Mouse (Mus musculus) liver, embryonic 11.5 days (tissue): ENCODE data around the gene AW011738. TPM values are rescaled to one million over a fixed set of nuclear protein-coding genes. Genes with fewer than 3 reads are reported as not detected.

Experiments used
- ATAC-seq: fragments of 200-750 bp; cut with Nextera tagmentation; replicated peaks from 2 replicates; pipeline ENCODE4 v1.8.0; 2017; ENCODE audit warnings: moderate number of reproducible peaks, mild to moderate bottlenecking, moderate TSS enrichment, moderate library complexity; ENCODE audit not compliant: low FRiP score
- DNase-seq: peaks from one replicate; pipeline ENCODE4 v3.0.0-alpha.2; 2017; ENCODE audit warnings: low spot score
- H3K27ac ChIP-seq: fragments of 300-500 bp; sonication (generic); 2 replicates; pipeline ENCODE4 v1.5.1; 2014; ENCODE audit warnings: mild to moderate bottlenecking, low read depth, low read length, control low read depth
- H3K27me3 ChIP-seq: fragments of 300-500 bp; sonication (generic); replicated peaks from 2 replicates; pipeline ENCODE4 v1.6.1; 2014; ENCODE audit warnings: low read length, mixed read lengths; ENCODE audit not compliant: control insufficient read depth, insufficient read depth
- H3K36me3 ChIP-seq: fragments of 300-500 bp; sonication (generic); 2 replicates; pipeline ENCODE4 v1.6.1; 2014; ENCODE audit warnings: mild to moderate bottlenecking, low read length, moderate library complexity, mixed read lengths; ENCODE audit not compliant: control insufficient read depth, insufficient read depth
- H3K4me1 ChIP-seq: fragments of 300-500 bp; sonication (generic); replicated peaks from 2 replicates; pipeline ENCODE4 v1.6.1; 2014; ENCODE audit warnings: low read length, mixed read lengths; ENCODE audit not compliant: control insufficient read depth, insufficient read depth
- H3K4me2 ChIP-seq: fragments of 300-500 bp; sonication (generic); 2 replicates; pipeline ENCODE4 v1.6.1; 2014; ENCODE audit warnings: mild to moderate bottlenecking, control low read depth, moderate library complexity
- H3K4me3 ChIP-seq: fragments of 300-500 bp; sonication (generic); 2 replicates; pipeline ENCODE4 v1.5.1; 2014; ENCODE audit warnings: low read depth, low read length, control low read depth
- H3K9ac ChIP-seq: fragments of 300-500 bp; sonication (generic); 2 replicates; pipeline ENCODE4 v1.6.1; 2014; ENCODE audit warnings: low read depth, low read length, control low read depth
- H3K9me3 ChIP-seq: fragments of 300-500 bp; sonication (generic); 2 replicates; pipeline ENCODE4 v1.6.1; 2016; ENCODE audit warnings: low read length, inconsistent platforms, mixed read lengths; ENCODE audit not compliant: control insufficient read depth
- WGBS: fragments of 180-500 bp; shearing (Covaris S2); extraction: QIAGEN DNeasy Blood & Tissue Kit; methylation state at CpG from one replicate; pipeline ENCODE4 v1.1.7; 2014; 5-methylcytosine and 5-hydroxymethylcytosine counted together
- polyA plus RNA-seq: library from polyadenylated mRNA; unstranded; fragments of >200 nt; fragmentation: Nextera tagmentation; extraction: Ambion mirVana; gene quantifications from 2 replicates; pipeline ENCODE4 v1.2.1, GENCODE M21; 2014

The AW011738 gene
- polyA plus RNA-seq, 1 experiment from 2014 or later = 0.08 TPM

DNA sequence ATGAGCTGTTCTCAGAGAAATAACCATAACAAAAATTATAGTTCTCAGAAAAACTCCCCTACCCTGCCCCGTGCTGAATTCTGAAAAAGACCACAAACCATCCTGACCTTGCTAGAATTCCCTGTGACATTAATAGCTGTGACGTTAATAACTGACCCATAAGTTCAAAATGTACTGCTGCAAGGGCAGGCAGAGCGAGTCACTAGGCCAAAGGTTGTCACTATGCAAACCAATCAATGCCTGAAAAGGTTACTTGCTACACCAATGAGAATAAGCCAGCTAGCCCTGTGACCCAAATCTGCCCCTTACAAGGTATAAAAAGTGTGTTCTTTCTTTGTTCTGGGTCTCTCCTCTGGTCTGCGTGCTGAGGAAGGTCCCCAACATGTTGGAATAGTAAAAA lies 5.8 kb downstream of the AW011738 start:
- H3K9ac ChIP-seq = no peak overlapping the region
- no peaks in the 10 kb centered on the region for H3K4me1 ChIP-seq
- ATAC-seq = no peak
- H3K9me3 ChIP-seq = no peaks in the 10 kb centered on the region
- peaks cover 14% of the 10 kb centered on the region for H3K27me3 ChIP-seq
- DNase-seq = no peak
- H3K4me3 ChIP-seq = no peak overlapping the region
- 79% methylated on average over 4 of the region's 4 CpGs for WGBS
- H3K4me2 ChIP-seq = no peak overlapping the region
- H3K36me3 ChIP-seq = no peaks in the 10 kb centered on the region
- no peak overlapping the region for H3K27ac ChIP-seq

DNA sequence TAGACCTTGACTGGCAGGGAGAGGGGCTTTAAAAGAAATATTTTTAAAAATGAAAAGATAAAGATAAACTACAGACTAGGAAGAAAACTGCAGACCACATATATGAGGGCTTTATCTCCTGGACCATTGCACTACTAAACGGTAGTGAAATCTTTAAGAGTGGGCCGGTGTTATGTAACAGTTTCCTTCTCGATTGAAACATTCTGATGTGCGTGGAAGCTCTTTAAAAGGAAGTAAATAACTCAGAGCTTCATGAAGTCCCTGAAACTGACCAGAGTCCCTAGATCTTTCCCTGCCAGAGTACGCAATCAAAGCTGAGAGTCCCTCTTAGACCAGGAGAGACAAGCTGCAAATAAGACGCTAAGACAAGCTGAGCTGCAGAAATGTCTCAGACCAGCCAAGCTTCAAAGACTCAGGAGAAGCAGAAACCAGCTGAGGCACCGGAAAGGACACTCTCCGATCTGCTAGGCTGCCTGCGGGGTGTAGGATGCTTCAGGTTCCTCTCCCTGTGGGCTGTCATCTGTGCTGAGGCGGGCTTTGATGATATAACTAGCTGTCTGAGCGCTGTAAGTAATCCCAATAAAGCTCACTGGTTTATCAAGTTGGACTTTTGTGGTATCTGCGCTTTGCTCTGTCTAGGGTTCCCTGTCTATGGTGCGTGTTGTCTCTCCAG lies 7.0 kb downstream of the AW011738 start:
- Histone ChIP-seq H3K27me3 (peaks cover 2% of the 10 kb centered on the region), H3K9me3 (no peaks in the 10 kb centered on the region), H3K4me3 (no peak overlapping the region), H3K36me3 (no peaks in the 10 kb centered on the region), H3K4me2 (no peak overlapping the region), H3K27ac (no peak overlapping the region), H3K4me1 (no peaks in the 10 kb centered on the region), H3K9ac (no peak overlapping the region)
- ATAC-seq (no peak), DNase-seq (no peak)
- WGBS = 66% methylated on average over 13 of the region's 13 CpGs

DNA sequence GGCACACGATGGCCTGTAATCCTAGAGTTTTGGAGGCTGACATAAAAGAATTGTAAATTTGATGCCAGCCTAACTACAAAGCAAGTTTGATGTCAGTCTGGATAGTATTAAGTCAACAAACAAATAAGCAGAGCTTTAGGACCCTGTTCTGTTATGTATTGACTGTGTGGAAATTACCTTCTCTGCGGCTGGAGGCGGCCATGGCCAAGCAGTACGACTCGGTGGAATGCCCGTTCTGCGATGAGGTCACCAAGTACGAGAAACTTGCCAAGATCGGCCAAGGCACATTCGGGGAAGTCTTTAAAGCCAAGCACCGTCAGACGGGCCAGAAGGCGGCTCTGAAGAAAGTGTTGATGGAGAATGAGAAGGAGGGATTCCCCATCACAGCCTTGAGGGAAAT lies 10.0 kb downstream of the AW011738 start:
- H3K4me1 ChIP-seq = no peaks in the 10 kb centered on the region
- H3K36me3 ChIP-seq = no peaks in the 10 kb centered on the region
- H3K9me3 ChIP-seq = no peaks in the 10 kb centered on the region
- H3K4me2 ChIP-seq = no peak overlapping the region
- no peak for DNase-seq
- H3K9ac ChIP-seq = no peak overlapping the region
- H3K27me3 ChIP-seq = no peaks in the 10 kb centered on the region; the same call in 1 of the 2 replicates
- ATAC-seq = no peak
- WGBS = 90% methylated on average over 13 of the region's 13 CpGs
- no peak overlapping the region for H3K27ac ChIP-seq
- no peak overlapping the region for H3K4me3 ChIP-seq

DNA sequence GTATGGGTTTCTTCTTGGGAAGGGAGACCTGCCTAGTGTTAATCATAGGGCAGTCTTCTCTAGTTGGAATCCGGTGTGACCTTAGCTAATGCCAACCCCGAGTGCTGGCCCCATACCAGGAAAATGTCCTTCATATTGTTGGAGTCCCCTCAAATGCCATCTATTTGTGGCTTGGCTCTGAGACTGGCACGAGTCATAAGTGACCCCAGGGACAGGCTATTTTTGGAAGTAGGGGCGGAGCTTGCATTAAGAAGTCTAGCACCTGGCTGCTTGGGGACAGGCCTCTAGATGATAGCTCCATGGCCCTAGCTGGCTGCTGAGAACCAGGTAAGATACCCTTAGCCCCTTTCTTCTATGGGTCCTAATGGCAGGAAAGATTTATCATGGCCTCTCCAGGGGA lies 12.5 kb downstream of the AW011738 start, which contains the start of gene Perm1:
Gene Perm1 (plus strand): TSS at position 220 of the 400 bp plus-strand sequence.
- H3K9ac ChIP-seq = no peak within 1 kb of the TSS
- ATAC-seq = no peak
- no peaks in the 10 kb centered on the region for H3K9me3 ChIP-seq
- H3K27ac ChIP-seq = no peak within 1 kb of the TSS
- DNase-seq = no peak
- H3K36me3 ChIP-seq = no peaks in the 10 kb centered on the region
- no peaks in the 10 kb centered on the region for H3K4me1 ChIP-seq
- H3K4me3 ChIP-seq = no peak within 1 kb of the TSS
- WGBS = 66% methylated on average over 4 of the region's 4 CpGs
- no peaks in the 10 kb centered on the region; the same call in 1 of the 2 replicates for H3K27me3 ChIP-seq
- no peak within 1 kb of the TSS for H3K4me2 ChIP-seq

DNA sequence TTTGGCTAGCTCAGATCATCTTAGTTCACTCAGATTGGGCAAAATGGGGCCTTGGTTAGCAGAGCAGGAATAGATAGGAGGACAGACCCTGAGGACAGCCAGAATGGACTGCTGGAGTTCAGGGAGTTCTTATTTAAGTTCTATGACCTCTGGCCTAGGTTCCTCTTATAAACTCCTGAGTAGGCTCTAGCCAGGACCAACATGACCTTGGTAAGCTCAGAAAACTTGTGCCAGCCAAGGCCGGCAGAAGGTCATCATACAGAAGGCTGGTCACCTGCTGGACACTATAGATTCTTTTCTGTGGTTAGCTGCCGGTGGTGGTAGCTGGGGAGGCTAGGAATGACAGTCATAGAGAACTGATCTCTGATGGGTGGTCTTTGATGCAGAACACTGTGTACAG lies 13.1 kb downstream of the AW011738 start:
- Histone ChIP-seq H3K9me3 (no peaks in the 10 kb centered on the region), H3K36me3 (no peaks in the 10 kb centered on the region), H3K4me1 (no peaks in the 10 kb centered on the region), H3K9ac (no peak overlapping the region), H3K27ac (no peak overlapping the region), H3K4me2 (no peak overlapping the region), H3K4me3 (no peak overlapping the region), H3K27me3 (no peaks in the 10 kb centered on the region; the same call in 1 of the 2 replicates)
- ATAC-seq (no peak), DNase-seq (no peak)
- 77% methylated on average over 2 of the region's 2 CpGs for WGBS

DNA sequence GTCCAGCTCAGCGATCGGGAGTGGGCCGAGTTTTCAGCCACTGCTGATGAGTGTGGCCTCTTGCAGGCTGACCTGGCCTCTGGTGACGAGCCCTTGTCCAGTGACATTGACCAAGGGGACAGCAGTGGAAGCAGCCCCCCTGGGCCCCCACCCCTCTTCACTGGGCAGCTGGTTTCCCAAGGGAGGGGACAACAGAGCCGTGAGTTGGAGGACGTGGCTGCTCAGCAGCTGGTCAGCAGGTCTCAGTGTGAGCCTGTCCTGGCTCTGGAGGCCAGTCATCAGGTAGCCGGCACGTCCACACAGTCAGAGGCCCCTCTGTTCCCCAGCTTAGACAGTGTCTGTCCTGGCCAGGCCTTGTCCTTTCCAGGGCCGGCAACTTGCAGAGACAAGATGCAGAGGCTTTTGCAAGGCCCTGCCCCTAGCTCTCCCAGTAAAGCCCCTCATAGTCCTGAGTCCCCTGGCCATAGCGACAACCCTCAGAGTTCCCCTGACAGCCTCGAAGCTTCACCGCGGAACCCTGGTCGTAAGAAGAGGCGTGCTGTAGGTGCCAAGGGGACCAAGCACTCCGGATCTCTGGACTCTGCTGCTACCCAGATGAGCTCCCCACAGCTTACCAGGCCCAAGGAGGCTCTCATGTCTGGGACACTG lies 14.0 kb downstream of the AW011738 start:
- Histone ChIP-seq H3K36me3 (no peaks in the 10 kb centered on the region), H3K27ac (no peak overlapping the region), H3K4me2 (no peak overlapping the region), H3K4me3 (no peak overlapping the region), H3K9me3 (no peaks in the 10 kb centered on the region), H3K27me3 (no peaks in the 10 kb centered on the region; the same call in 1 of the 2 replicates), H3K9ac (no peak overlapping the region), H3K4me1 (no peaks in the 10 kb centered on the region)
- no peak for DNase-seq
- ATAC-seq = no peak
- WGBS = 80% methylated on average over 16 of the region's 16 CpGs

DNA sequence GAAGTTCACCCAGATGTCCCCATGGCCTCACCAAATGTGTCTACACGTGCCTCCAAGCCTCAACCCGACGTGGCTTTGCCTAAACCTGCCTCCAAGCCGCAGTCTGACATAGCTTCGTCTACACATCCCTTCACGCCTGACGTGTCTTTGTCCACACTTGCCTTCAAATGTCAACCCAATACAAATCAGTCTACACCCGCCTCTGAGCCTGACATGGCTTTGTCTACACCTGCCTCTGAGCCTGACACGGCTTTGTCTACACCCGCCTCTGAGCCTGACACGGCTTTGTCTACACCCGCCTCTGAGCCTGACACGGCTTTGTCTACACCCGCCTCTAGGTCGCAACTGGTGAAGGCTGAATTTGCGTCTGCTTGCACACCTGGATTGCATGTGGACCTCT lies 14.7 kb downstream of the AW011738 start:
- no peak for ATAC-seq
- WGBS = 81% methylated on average over 16 of the region's 16 CpGs
- no peak overlapping the region for H3K9ac ChIP-seq
- no peak overlapping the region for H3K4me2 ChIP-seq
- no peaks in the 10 kb centered on the region for H3K36me3 ChIP-seq
- H3K9me3 ChIP-seq = no peaks in the 10 kb centered on the region
- no peaks in the 10 kb centered on the region for H3K4me1 ChIP-seq
- no peaks in the 10 kb centered on the region; the same call in 1 of the 2 replicates for H3K27me3 ChIP-seq
- H3K27ac ChIP-seq = no peak overlapping the region
- H3K4me3 ChIP-seq = no peak overlapping the region
- DNase-seq = no peak

DNA sequence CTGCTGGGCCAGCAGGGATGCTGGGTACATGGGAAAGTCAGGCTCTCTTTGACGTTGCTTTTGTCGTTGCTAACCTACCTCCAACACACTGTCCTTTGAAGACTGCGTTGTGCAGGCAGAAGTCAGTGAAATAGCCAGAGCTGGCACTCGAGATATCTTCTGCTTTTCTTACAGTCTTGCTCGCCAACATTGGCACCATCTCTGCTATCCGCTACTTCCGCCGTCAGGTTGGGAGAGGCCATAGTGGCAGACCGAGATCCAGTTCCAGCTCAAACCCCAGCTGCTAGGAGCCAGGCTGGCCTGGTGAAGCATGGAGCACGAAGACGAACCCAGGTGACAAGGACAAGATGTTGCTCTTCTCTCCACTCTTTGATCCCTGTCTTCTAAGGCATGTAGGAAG lies 16.8 kb downstream of the AW011738 start:
- Histone ChIP-seq H3K4me3 (no peak overlapping the region), H3K4me2 (no peak overlapping the region), H3K9ac (no peak overlapping the region), H3K9me3 (no peaks in the 10 kb centered on the region), H3K36me3 (no peaks in the 10 kb centered on the region), H3K4me1 (no peaks in the 10 kb centered on the region), H3K27me3 (peaks cover 2% of the 10 kb centered on the region; the same call in 1 of the 2 replicates), H3K27ac (no peak overlapping the region)
- WGBS = 85% methylated on average over 11 of the region's 11 CpGs
- DNase-seq (no peak), ATAC-seq (no peak)

DNA sequence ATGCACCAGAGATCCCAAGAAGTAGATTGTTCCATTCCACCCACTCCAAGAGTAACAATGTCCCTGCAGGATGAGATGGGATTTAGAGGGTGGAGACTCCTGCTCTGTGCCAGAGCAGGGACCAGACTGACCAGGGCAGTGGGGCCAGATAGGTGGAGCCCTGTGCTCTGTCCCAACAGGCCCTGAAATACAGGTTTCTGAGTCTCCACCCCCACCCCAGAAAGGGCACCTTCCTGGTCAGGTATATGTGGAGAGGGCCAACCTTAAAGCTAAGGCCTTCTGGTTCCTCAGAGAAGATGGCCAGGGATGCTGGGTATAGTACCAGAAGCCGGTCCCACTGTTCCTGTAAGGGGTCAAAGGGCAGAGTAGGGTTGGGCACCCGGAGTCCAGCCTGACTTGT lies 21.2 kb downstream of the AW011738 start:
- Histone ChIP-seq H3K4me2 (no peak overlapping the region), H3K4me1 (peaks cover 9% of the 10 kb centered on the region), H3K36me3 (no peaks in the 10 kb centered on the region; the same call in 1 of the 2 replicates), H3K4me3 (no peak overlapping the region), H3K9me3 (no peaks in the 10 kb centered on the region), H3K27ac (no peak overlapping the region), H3K27me3 (peaks cover 2% of the 10 kb centered on the region; the same call in 1 of the 2 replicates), H3K9ac (no peak overlapping the region)
- ATAC-seq = no peak
- WGBS = 84% methylated on average over 2 of the region's 2 CpGs
- DNase-seq = no peak
